9 mouse cellular contexts compared by ENCODE assay signal in the genomic region with DNA sequence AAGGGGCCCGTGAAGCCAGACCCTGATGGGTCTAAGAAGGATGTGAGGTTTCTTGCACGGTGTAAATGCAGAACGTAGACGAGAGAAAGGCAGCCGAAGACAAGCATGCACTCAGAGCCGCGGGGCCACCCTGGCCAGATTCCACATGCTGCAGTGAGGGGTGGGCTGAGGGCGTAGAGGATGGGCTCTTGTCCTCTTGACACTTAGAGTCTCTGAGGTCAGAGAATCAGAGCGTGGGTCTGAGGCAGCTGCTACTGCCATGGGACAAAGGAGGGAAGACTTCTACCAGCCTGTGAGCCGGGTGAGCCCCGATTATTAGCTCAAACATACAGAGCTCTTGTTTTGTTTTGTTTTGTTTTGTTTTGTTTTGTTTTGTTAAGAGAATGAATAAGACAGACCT. TPM values are rescaled to one million over a fixed set of nuclear protein-coding genes. Genes with fewer than 3 reads are reported as not detected.
DNase-seq lines count a peak whose midpoint lies in the region; ATAC-seq lines count a peak whose summit lies in the region.
"Had no signal": no experiment of that assay in that cellular context is flagged by ENCODE, and none has a peak within 500 bp of the region (broad histone marks: within the 10 kb centered on the region; RNA-seq: fewer than 3 reads in every experiment).

No protein-coding gene starts in this region.

- no peak overlapping the region; the same call in 1 of the 2 replicates for H3K9ac ChIP-seq in heart, embryonic 16.5 days (ENCODE audit: low read length)
- peak overlapping the region; percentile 36 for H3K9ac ChIP-seq in hindbrain, embryonic 12.5 days
- 0 out of 2 replicates have a peak overlapping the region, but pooled peaks have one; percentile 8 for H3K9ac ChIP-seq in midbrain, embryonic 16.5 days (ENCODE audit: low read depth, low read length)

- no peak overlapping the region for H3K27ac ChIP-seq in heart, embryonic 16.5 days (ENCODE audit: low read length)
- H3K27ac ChIP-seq in embryonic facial prominence, embryonic 10.5 days (replicated peaks) = peak overlapping the region; percentile 65
- no peak overlapping the region for H3K27ac ChIP-seq in hindbrain, embryonic 12.5 days
- no peak overlapping the region for H3K27ac ChIP-seq in midbrain, embryonic 16.5 days (ENCODE audit: low read length)

- H3K27me3 ChIP-seq in heart, embryonic 16.5 days (ENCODE audit: control insufficient read depth, insufficient read depth, low read length) = no peaks in the 10 kb centered on the region
- H3K27me3 ChIP-seq in embryonic facial prominence, embryonic 10.5 days (replicated peaks; ENCODE audit: low read depth, poor library complexity, severe bottlenecking) = 0 out of 2 replicates have a peak, but pooled peaks cover 3% of the 10 kb centered on the region
- H3K27me3 ChIP-seq in hindbrain, embryonic 12.5 days = no peaks in the 10 kb centered on the region
- no peaks in the 10 kb centered on the region for H3K27me3 ChIP-seq in midbrain, embryonic 16.5 days (ENCODE audit: control insufficient read depth, insufficient read depth, low read depth, low read length)

- WGBS in heart, embryonic 16.5 days = 28% methylated on average over 11 of the region's 11 CpGs
- WGBS in embryonic facial prominence, embryonic 10.5 days = 19% methylated on average over 11 of the region's 11 CpGs
- 14% methylated on average over 11 of the region's 11 CpGs for WGBS in hindbrain, embryonic 12.5 days
- 3% methylated on average over 11 of the region's 11 CpGs for WGBS in midbrain, embryonic 16.5 days

- no peaks in the 10 kb centered on the region for H3K9me3 ChIP-seq in heart, embryonic 16.5 days (replicated peaks; ENCODE audit: control insufficient read depth, low read length)
- H3K9me3 ChIP-seq in embryonic facial prominence, embryonic 10.5 days = no peaks in the 10 kb centered on the region; the same call in 1 of the 2 replicates
- H3K9me3 ChIP-seq in hindbrain, embryonic 12.5 days (replicated peaks) = no peaks in the 10 kb centered on the region
- no peaks in the 10 kb centered on the region for H3K9me3 ChIP-seq in midbrain, embryonic 16.5 days (replicated peaks; ENCODE audit: control insufficient read depth, low read length, poor library complexity, severe bottlenecking)

- H3K4me2 ChIP-seq in heart, embryonic 16.5 days (ENCODE audit: low read depth, low read length) = peak overlapping the region; percentile 48
- peak overlapping the region; percentile 26 for H3K4me2 ChIP-seq in hindbrain, embryonic 12.5 days (replicated peaks)
- peak overlapping the region; percentile 39 for H3K4me2 ChIP-seq in midbrain, embryonic 16.5 days (ENCODE audit: low read length)

- no peaks in the 10 kb centered on the region for H3K36me3 ChIP-seq in heart, embryonic 16.5 days (ENCODE audit: control insufficient read depth, insufficient read depth)
- H3K36me3 ChIP-seq in embryonic facial prominence, embryonic 10.5 days (replicated peaks) = peaks cover 8% of the 10 kb centered on the region; the same call in 1 of the 2 replicates
- no peaks in the 10 kb centered on the region for H3K36me3 ChIP-seq in hindbrain, embryonic 12.5 days
- H3K36me3 ChIP-seq in midbrain, embryonic 16.5 days (ENCODE audit: control insufficient read depth, insufficient read depth, low read length) = no peaks in the 10 kb centered on the region

- no peak for ATAC-seq in heart, embryonic 16.5 days (replicated peaks; ENCODE audit: extremely low read depth, insufficient read depth, low FRiP score)
- ATAC-seq in hindbrain, embryonic 12.5 days (ENCODE audit: low FRiP score) = no peak
- no peak for ATAC-seq in midbrain, embryonic 16.5 days

- DNase-seq in heart, adult 8-10 months (ENCODE audit: low spot score) = no peak
- DNase-seq in embryonic facial prominence, embryonic 10.5 days (ENCODE audit: low spot score) = peak; percentile 40
- DNase-seq in frontal cortex, postnatal 10 days (ENCODE audit: low spot score in 2 of 2) = no peak
- DNase-seq in left cerebral cortex, adult 9 months (ENCODE audit: low spot score in 2 of 2) = no peak
- no peak for DNase-seq in urinary bladder, postnatal 10 days (ENCODE audit: low spot score)

- H3K4me1 ChIP-seq in heart, embryonic 16.5 days (ENCODE audit: control insufficient read depth, insufficient read depth, low read length) = peaks cover 11% of the 10 kb centered on the region
- peaks cover 48% of the 10 kb centered on the region for H3K4me1 ChIP-seq in embryonic facial prominence, embryonic 10.5 days
- peaks cover 31% of the 10 kb centered on the region for H3K4me1 ChIP-seq in hindbrain, embryonic 12.5 days
- H3K4me1 ChIP-seq in midbrain, embryonic 16.5 days (ENCODE audit: control insufficient read depth, insufficient read depth, low read length) = peaks cover 15% of the 10 kb centered on the region

- 0 out of 2 replicates have a peak overlapping the region, but pooled peaks have one; percentile 8 for H3K4me3 ChIP-seq in heart, embryonic 16.5 days (ENCODE audit: low read length)
- peak overlapping the region; percentile 32 for H3K4me3 ChIP-seq in embryonic facial prominence, embryonic 10.5 days
- H3K4me3 ChIP-seq in hindbrain, embryonic 12.5 days = no peak overlapping the region
- H3K4me3 ChIP-seq in midbrain, embryonic 16.5 days (ENCODE audit: low read depth, low read length) = no peak overlapping the region
- H3K4me3 ChIP-seq: myocyte had no signal

RNA-seq across cellular contexts. Expression of gene Fbxl14, which starts 11.1 kb away (rescaled TPM):
- 3.3 and 4.3 TPM in 2 replicates for polyA plus RNA-seq in heart, embryonic 16.5 days (2015; fragmentation: Nextera tagmentation; extraction: Ambion mirVana)
- 10 to 100 TPM; 14.7 to 18.1 (median 16.2) TPM for total RNA-seq in heart, adult 8-10 months (2022)
- 3.4 and 3.6 TPM in 2 replicates for polyA plus RNA-seq in embryonic facial prominence, embryonic 10.5 days (2016; fragmentation: Nextera tagmentation; extraction: Ambion mirVana)
- 3.8 and 4.3 TPM in 2 replicates for polyA plus RNA-seq in hindbrain, embryonic 12.5 days (2016; fragmentation: Nextera tagmentation; extraction: Ambion mirVana)
- 2.0 and 2.5 TPM in 2 replicates for polyA plus RNA-seq in midbrain, embryonic 16.5 days (2015; fragmentation: Nextera tagmentation; extraction: Ambion mirVana)

RNA-seq across cellular contexts. Expression of gene Wnt5b, which starts 53.6 kb away (rescaled TPM):
- polyA plus RNA-seq in heart, embryonic 16.5 days (2015; fragmentation: Nextera tagmentation; extraction: Ambion mirVana) = 5.1 and 5.6 TPM in 2 replicates
- total RNA-seq in heart, adult 8-10 months (2022) = 1 to 10 TPM; 1.6 to 3.8 (median 2.5) TPM
- polyA plus RNA-seq in embryonic facial prominence, embryonic 10.5 days (2016; fragmentation: Nextera tagmentation; extraction: Ambion mirVana) = 13.2 and 14.2 TPM in 2 replicates
- polyA plus RNA-seq in hindbrain, embryonic 12.5 days (2016; fragmentation: Nextera tagmentation; extraction: Ambion mirVana) = 8.3 and 9.9 TPM in 2 replicates
- 0.70 and 1.6 TPM in 2 replicates for polyA plus RNA-seq in midbrain, embryonic 16.5 days (2015; fragmentation: Nextera tagmentation; extraction: Ambion mirVana)

Comparison
In these comparisons a context has a peak if more than half of its experiments do, and no peak if none do; other contexts are left out.
1. H3K4me3 ChIP-seq: peak in heart, embryonic 16.5 days (single experiment) and embryonic facial prominence, embryonic 10.5 days (single experiment); none in hindbrain, embryonic 12.5 days (single experiment) and midbrain, embryonic 16.5 days (single experiment).
2. Peak in every context shown above with its lines, with median percentiles within 50 percentile points of each other: H3K4me2 ChIP-seq.